Mouse (Mus musculus) layer of hippocampus, postnatal 14 days (tissue): Measurements from ENCODE around the gene Spata48. TPM values are rescaled to one million over a fixed set of nuclear protein-coding genes. Genes with fewer than 3 reads are reported as not detected.

ENCODE experiments used
- DNase-seq, 2 experiments: peaks; one replicate each; pipeline ENCODE4 v3.0.0; 2021 to 2022; ENCODE audit warnings: low spot score in 2 of 2, mixed read lengths in 1 of 2
- long read RNA-seq, 2 experiments: library from polyadenylated mRNA; stranded (forward); transcript quantifications; one replicate each; pipeline ENCODE4 v2.0.0; 2021
- total RNA-seq, 2 experiments: library from RNA; stranded (reverse); gene quantifications; 2 replicates each; pipeline ENCODE4 v1.2.3; 2021

Spata48 gene
- 1 to 10 TPM; 1.6 to 3.3 TPM for total RNA-seq
- long read RNA-seq, experiment 1, partial matches to known transcripts: 0 of 3 reads
- long read RNA-seq, experiment 1, other reads (novel, unspliced or antisense): 3 of 3 reads
- long read RNA-seq, experiment 2, partial matches to known transcripts: 0 of 3 reads
- long read RNA-seq, experiment 2, other reads (novel, unspliced or antisense): 3 of 3 reads

DNA sequence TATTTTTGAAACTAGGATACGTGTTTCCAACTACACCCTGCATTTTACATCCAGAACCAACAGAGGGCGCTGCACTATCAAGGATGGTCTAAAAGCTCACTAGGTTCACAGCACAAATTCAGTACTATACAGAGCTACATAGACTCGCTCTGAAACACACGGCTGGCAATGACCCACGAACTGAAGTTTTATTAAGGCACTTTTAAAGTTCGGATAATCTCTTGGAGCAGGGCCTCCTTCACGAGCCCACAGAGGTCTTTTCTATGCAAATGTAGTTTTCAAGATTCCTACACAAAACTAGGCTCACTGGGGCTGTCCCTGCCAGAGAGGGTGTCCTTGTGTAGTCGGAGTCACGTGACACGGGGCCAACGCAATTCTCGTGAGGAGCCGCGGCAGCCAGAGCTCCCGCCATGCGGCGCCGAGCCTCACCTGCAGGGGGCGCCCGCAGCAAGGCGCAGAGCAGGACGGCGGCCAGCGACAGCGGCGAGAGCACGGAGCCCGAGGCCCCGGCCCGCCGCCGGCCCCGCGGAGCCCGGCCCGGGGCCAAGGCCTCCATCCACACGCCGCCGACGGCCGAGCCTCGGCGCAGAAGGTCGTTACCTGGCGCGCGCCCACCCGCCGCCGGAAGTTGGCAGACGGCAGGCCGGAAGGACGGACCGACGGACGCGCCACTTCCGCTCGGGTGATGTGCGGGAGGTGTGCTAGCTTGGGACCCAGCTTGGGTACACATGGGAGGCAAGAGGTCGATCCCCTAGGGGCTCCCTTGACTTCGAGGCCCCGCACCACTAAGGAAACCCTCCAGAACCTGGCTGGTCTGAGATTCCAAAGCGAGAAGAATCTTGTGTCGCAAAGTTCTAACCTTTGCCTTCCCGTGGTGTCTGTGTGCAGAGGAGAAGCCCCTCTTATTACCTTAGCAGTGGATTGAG lies at the start of gene Spata48, which contains the start of gene Zpbp:
Gene Spata48, plus strand, starts transcription at position 460 of the 926 bp plus-strand sequence.
Gene Zpbp, minus strand, starts transcription at position 774 of the 926 bp plus-strand sequence.
- peak; percentile 83 to 91 for DNase-seq

GRCm38 (mm10) chr11:11414188-11414587 lies 47.7 kb upstream of the Spata48 start:
- DNase-seq: no peak

DNA sequence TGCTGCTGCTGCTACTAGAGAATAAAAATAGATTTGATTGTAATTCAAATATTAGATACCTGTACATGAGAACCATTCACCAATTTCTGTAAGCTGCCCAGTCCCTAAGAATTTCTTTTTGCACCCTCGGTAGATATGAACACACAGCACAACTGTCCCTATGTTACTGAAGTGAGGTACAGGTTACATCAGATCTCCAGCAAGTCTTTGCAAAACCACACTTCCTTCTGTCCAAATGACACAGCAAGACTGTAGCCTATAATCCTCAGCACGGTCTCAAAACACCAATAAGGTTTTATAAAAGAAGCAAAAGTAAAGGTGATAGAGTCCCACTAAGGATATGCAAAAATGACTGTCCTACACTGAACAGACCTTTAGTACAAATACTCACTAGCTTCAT lies 44.5 kb upstream of the Spata48 start:
- DNase-seq: no peak

- DNase-seq: no peak
Measured at GRCm38 (mm10) chr11:11455037-11455436, 6.9 kb upstream of the Spata48 start.

DNA sequence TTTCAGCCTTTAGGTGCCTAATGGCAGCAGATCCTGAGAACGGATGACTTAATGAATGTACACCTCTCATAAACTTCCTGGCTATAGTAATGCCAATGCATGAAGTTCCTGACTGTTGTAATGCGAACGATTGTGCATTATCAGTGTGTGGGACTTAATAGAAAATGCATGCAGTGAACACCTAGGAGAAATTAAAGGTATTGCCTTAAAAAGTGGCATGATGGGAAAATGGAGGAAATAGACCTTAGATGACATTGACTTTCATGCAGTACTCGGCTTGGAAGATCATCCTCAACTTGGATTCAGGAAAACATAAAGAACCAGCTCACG lies 632 bp downstream of the Spata48 start:
- DNase-seq: no peak

GRCm38 (mm10) chr11:11468924-11469323 lies 7.0 kb downstream of the Spata48 start:
- no peak for DNase-seq

- no peak for DNase-seq
Measured at GRCm38 (mm10) chr11:11484378-11484777, 22.5 kb downstream of the Spata48 start.

- DNase-seq: no peak
Measured at GRCm38 (mm10) chr11:11492044-11492443, 30.1 kb downstream of the Spata48 start.

DNA sequence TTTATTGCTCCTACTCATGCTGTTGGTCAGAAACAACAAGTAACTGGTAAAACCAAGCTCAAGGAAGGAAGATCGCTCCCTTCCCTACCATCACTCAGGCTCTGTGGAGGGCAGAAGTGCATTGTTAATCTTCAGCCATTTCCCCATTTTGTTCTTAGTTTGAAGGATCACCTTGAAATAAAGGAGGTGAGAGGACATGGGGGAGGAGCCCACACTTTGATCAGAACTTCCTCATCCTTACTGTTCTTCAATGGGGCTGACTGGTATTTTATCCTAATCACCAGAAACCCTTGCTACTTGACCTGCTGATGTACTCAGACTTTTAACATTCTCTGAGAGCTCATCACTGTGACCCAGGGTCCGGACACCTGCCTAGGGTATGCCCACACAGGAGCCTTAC lies 33.8 kb downstream of the Spata48 start:
- no peak for DNase-seq

DNA sequence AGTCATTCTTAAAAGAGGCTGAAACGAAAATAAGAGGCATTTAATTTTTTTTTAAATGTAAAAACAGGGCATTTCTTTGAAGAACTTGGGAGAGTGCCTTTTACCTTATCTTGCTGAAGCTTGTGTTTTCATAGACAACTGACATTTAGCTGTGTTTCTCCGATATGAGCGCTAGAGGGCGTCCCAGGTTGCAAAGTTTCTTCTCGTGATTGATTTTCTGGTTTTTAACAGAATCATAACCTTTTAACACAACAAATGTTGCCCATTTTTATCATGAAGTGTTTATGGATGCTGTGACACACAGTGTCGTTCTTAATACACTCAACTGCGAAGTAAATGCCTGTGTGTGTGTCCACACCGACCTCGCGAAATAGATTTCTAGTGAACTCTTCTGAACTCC lies 38.0 kb downstream of the Spata48 start:
- peak; percentile 10 to 32 for DNase-seq

DNA sequence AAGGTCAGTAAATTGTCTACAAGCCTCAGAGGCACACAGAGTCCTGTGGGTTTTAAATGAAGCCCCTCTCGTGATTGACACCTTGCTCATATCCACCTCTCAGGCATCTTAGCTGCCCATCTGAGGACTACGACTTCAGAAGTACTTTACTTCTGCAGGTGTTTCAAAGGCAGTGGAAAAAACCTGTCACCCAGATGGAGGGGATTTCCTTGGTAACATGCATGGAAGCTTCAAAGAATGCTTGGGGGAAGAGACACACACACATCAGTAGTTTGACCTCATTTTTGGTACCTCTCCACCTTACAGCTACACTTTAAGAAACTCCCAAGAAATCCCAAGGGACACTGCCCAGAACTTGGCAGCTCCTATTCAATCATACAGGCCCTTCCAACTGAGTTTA lies 44.3 kb downstream of the Spata48 start:
- DNase-seq: no peak

DNA sequence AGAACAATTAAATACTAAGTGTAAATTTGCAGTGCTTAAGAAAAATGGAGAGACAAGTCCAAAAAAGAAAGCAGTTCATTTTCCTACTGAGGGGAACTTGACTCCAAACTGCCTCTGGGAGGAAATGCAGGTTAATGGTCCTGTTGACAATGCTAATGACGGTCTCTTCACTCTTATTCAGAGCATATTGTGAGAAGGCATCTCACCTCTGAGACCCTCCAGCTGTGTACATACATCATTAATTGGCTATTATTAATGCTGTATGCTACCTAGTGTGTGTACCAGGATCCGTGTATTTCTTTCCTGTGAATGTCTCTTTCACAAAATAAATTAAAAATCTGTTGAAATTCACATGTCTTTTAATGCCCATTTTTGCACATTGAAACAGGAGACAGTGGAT lies 47.5 kb downstream of the Spata48 start:
- no peak for DNase-seq

DNA sequence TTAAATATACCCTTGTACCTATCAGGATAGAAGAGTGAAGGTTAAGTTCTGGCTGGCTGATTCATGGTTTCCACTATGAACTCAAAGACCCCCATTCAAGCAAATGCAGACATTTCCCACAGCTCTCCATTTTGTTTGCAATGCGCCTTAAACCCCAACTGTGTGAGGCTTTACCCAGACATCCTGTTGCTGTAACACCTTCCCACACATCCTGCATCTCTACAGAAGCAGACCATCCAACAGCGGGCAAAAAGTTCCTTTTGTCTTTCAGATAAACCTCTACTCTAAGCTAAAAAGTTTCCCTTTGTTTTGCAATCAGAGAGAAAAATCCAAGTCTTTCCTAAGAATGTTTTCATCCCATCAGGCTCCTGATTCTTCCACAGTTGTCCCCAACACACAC lies 50.2 kb downstream of the Spata48 start:
- DNase-seq: no peak

GRCm38 (mm10) chr11:11513008-11513799 lies 51.3 kb downstream of the Spata48 start:
- peak in 1 of 2 experiments; percentile 3 for DNase-seq

- DNase-seq: no peak
Measured at GRCm38 (mm10) chr11:11514920-11515319, 53.0 kb downstream of the Spata48 start.

- DNase-seq: no peak
Measured at GRCm38 (mm10) chr11:11517781-11518435, 56.0 kb downstream of the Spata48 start.

DNA sequence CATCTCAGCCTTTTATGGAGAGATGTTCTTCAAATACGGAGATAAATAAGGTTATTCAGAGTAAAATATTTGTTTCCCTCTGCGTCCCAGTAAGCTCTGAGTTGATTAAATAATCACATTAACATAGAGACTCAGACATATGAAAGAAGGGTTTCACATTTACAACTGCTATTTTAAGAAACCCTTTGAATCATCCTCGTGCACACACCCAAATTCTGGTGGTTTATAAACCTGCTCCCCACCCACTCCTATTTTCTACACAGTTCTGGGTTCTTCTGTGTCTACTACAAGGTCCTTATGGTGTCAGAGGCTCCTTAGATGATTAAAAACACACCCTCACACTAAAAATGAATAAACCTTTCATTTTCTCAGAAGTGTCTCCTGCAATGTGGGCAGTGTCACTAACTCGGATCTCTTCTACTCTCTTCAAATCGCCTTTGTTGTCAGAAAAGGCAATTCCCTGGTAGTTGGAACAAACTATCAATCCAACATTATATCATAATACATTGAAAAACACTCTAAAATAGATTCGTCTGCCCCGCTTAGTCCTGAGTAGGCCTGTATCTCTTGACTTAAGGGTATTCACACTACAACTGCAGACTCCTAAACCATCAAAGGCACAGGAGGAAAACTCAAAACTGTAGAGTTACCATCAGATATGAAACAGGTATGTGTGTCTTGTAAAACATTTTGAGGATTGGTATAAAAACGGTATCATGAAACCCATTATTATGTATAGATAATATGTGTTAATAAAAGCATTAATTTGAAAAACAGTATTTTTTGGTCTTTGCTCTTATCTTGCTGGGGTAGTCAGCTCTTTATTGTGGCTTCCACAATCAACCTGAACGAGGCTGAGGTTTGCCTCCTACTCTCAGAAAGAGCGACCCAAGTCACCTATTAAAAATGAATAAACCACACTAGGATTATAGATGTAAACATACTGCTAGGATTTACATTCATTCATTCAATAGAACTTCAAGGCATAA lies 57.7 kb downstream of the Spata48 start:
- DNase-seq: no peak

DNA sequence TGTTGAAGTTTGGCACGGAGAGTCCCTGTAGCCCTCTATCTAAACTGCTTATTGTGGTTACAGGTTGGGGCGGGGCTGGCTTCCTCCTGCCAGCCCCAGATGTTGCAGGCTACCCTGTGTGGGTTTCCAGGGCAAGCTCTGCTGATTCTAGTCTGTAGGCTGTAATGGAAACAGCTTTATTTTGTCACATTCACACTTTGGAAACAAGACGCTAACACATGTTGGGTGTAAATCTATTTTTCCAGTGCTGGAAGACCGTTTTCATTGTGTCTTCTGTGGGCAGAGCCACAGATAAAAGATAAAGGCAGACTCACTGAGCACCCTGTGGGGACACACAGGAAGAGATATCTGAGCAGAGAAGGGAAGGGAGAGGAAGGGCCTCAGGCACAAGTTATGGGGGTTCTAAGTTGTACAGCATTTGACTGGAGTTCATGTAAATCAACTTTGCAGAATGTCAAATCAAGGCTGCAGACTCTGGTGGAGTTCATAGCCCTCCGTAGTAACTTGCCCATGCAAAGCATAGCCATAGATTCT lies 60.1 kb downstream of the Spata48 start:
- DNase-seq: no peak

- DNase-seq: no peak
Measured at GRCm38 (mm10) chr11:11528760-11529159, 66.9 kb downstream of the Spata48 start.

DNA sequence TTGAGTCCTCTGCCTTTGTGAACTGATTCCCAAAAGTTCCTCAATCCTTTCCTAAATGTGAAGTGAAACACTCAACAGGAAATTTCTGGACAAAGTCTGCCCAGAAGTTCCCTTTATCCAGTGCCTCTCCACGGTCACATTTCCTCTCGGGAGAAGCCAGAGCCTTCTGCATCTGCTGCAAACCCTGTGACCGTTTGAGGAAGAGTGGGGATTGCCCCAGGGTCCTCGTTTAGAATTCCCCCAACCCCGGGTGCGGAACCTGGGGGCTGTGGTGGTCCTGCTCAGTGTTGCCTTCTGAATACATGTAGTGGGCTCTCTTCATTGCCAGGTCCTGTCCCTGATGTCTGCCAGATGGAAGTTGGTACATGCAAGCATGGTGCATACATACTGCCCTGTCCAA lies 67.3 kb downstream of the Spata48 start:
- DNase-seq: no peak
